Mouse (Mus musculus) kidney, adult 2 months (tissue): ENCODE results near the gene Ccdc33.

ENCODE experiments used
- CTCF ChIP-seq: fragments of 200-500 bp; conservative IDR thresholded peaks from 2 replicates; pipeline ENCODE4 v1.5.1; 2011; ENCODE audit warnings: low read depth, mild to moderate bottlenecking, control low read depth, low read length, moderate library complexity, mixed read lengths; ENCODE audit not compliant: insufficient read depth, insufficient read length
- POLR2A ChIP-seq: fragments of 200-500 bp; IDR thresholded peaks from one replicate; pipeline ENCODE4 v1.6.1; 2011; ENCODE audit warnings: low read depth, low read length, control low read depth

DNA sequence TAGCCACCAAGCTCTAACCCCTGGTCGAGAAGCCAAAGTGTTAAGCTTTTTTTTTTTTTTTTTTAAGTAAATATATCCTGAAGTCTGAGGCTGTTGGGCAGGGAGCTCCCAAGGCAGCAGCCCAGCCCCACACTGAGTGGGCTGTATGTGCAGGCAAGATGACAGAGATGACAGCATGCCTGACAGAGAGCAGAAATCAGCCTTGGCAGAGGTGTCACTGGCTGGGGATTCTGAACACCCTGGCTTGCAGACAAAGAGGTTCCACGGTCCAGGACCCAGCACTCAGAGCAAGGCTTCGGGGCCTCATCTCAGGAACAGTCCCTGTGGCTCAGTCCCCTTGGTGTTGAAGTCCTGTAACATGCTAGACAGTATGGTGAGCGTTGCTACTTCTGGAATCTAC, 41.2 kb upstream of the Ccdc33 start:
- no peak for TF ChIP-seq CTCF
- no peak for TF ChIP-seq POLR2A
